Mouse (Mus musculus) adrenal gland, postnatal 10 days (tissue): ENCODE data around the gene Izumo1. TPM values are rescaled to one million over a fixed set of nuclear protein-coding genes. Genes with fewer than 3 reads are reported as not detected.

Source experiments
- DNase-seq: peaks from one replicate; pipeline ENCODE4 v3.0.0; 2021; ENCODE audit warnings: mixed read lengths
- long read RNA-seq, 2 experiments: library from polyadenylated mRNA; stranded (forward); transcript quantifications; one replicate each; pipeline ENCODE4 v2.0.0; 2021
- total RNA-seq, 2 experiments: library from RNA; stranded (reverse); gene quantifications; 2 replicates each; pipeline ENCODE4 v1.2.3; 2021

Gene Izumo1
- under 1 TPM; 0.39 to 0.73 TPM for total RNA-seq
- long read RNA-seq, experiment 1, result 0 reads
- long read RNA-seq, experiment 2, partial matches to known transcripts, result 0 of 1 reads
- long read RNA-seq, experiment 2, other reads (novel, unspliced or antisense), result 0 of 1 reads

GRCm38 (mm10) chr7:45621443-45621842 is at the start of gene Izumo1:
Gene Izumo1, plus strand, starts transcription at chr7:45621811.
- peak; percentile 52 for DNase-seq

GRCm38 (mm10) chr7:45571966-45572365 is 49.6 kb upstream of the Izumo1 start:
- no peak for DNase-seq

- DNase-seq, result no peak
These were observed 47.7 kb upstream of the Izumo1 start for GRCm38 (mm10) chr7:45573954-45574353.

GRCm38 (mm10) chr7:45574472-45575379 is 46.9 kb upstream of the Izumo1 start:
- DNase-seq, result no peak

GRCm38 (mm10) chr7:45585923-45586322 is 35.7 kb upstream of the Izumo1 start:
- DNase-seq, result peak; percentile 28

- DNase-seq, result peak; percentile 8
These were observed 33.7 kb upstream of the Izumo1 start for GRCm38 (mm10) chr7:45587631-45588592.

GRCm38 (mm10) chr7:45589173-45589572 is 32.4 kb upstream of the Izumo1 start:
- DNase-seq, result peak; percentile 93

- peak; percentile 9 for DNase-seq
These were observed 31.7 kb upstream of the Izumo1 start for GRCm38 (mm10) chr7:45589898-45590297.

- peak; percentile 4 for DNase-seq
These were observed 30.7 kb upstream of the Izumo1 start for GRCm38 (mm10) chr7:45590874-45591273.

GRCm38 (mm10) chr7:45591880-45592279 is 29.7 kb upstream of the Izumo1 start:
- DNase-seq, result no peak

- peak; percentile 82 for DNase-seq
These were observed 28.3 kb upstream of the Izumo1 start for GRCm38 (mm10) chr7:45593118-45593815.

GRCm38 (mm10) chr7:45595176-45595575 is 26.4 kb upstream of the Izumo1 start:
- DNase-seq, result no peak

- no peak for DNase-seq
These were observed 25.5 kb upstream of the Izumo1 start for GRCm38 (mm10) chr7:45596107-45596506.

GRCm38 (mm10) chr7:45597013-45597412 is 24.6 kb upstream of the Izumo1 start:
- DNase-seq, result no peak

- DNase-seq, result no peak
These were observed 24.1 kb upstream of the Izumo1 start for GRCm38 (mm10) chr7:45597527-45597926.

- DNase-seq, result no peak
These were observed 22.4 kb upstream of the Izumo1 start for GRCm38 (mm10) chr7:45598960-45599879.

- DNase-seq, result no peak
These were observed 15.8 kb upstream of the Izumo1 start for GRCm38 (mm10) chr7:45605704-45606289.

GRCm38 (mm10) chr7:45609511-45609910 is 12.1 kb upstream of the Izumo1 start:
- no peak for DNase-seq

GRCm38 (mm10) chr7:45616277-45616676 is 5.3 kb upstream of the Izumo1 start:
- DNase-seq, result no peak

GRCm38 (mm10) chr7:45617042-45617695 is 4.4 kb upstream of the Izumo1 start, which contains the start of gene Fut1:
Gene Fut1, plus strand, starts transcription at chr7:45617289.
- DNase-seq, result no peak
